Mouse (Mus musculus) layer of hippocampus, postnatal 36 days (tissue): Measurements from ENCODE around the gene Gm10959. TPM values are rescaled to one million over a fixed set of nuclear protein-coding genes. Genes with fewer than 3 reads are reported as not detected.

Experiments used
- DNase-seq, 2 experiments: peaks; one replicate each; pipeline ENCODE4 v3.0.0; 2022
- total RNA-seq, 2 experiments: library from RNA; stranded (reverse); gene quantifications; 2 replicates each; pipeline ENCODE4 v1.2.3; 2021

Gm10959 gene
- total RNA-seq, 2 experiments from 2014 or later = not detected

DNA sequence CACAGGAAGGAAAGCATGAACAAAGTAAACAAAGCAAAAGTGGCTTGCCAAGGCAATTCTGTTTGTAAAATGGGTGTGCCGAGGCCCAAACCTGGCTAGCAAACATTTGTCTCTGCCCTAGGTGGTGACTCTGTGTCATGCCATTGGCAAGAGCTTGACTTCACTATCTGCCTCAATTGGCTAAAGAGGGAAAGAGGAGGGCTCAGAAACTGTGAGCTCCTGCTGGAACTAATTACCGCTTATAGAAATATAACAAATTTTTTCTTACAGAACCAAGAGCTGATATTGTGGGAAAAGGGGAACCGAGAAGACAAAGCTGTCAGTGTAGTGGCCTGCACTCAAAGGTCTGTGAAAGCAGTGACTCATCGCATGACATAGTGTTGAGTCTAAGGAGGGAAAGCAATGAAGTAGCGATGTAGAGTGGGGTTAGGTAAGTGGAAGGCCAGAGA is 30.8 kb downstream of the Gm10959 start:
- no peak for DNase-seq

DNA sequence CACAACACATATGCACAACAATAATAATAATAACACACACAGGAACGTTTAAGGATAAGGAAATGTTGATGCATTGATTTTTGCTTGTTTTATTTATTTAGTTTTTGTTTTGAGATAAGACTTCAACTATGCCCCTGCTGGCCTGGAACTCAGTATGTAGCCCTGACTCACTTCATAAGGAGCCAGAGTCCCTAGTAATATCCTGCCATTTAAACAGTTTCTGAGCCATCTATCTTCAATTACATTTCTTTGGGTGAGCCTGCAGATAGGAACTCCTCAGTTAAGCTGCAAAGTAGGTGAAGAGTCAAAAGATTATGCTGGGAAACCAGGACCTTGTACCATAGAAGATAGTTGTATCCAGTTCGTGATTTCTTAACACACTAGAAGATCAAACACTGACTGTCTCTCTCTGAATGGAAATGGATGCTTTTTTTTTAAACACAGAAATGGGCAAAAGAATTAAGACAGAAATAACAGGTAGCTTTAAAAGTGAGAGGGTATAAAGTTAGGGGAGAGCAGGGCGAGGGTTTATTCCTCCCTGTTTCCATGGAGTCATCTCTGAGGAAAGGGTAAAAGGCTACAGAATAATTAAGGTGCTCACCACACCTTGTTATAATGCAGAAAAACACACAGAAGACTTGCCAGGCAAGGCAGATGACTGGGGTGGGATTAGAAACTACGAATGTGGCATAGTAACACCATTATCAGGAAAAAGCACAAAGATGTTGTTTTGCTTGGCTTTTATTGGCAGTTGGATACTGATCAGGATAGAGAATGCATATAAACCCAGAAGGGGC is 31.5 kb downstream of the Gm10959 start:
- no peak for DNase-seq

DNA sequence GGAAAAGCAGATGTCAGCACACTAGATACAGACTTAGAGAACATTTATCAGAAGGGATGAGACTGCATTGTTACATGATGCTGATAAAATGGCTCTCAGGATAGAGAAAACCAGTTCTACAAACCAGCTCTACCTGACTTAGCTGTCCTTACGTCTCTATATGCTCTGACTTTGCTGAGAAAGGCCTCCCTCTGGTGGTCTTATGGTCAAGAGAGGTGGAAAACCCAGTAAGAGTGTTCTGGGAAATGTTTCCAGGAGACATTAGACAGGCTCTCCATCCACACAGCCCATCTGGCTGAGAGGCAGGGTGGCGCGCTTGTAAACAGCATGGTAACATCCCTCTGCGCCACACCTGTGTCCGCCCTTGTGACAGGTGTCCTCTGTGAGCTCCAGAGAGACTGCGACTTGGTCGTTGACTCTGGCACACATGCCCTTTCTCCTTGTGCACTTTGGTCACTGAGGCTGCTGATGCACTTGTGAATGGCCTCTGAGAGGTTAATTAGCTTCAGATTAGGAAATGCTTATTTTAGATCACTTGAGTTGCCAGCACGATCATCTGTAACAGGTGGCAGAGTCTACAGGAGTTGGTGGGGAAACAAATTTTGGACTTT is 40.4 kb downstream of the Gm10959 start:
- no peak for DNase-seq

DNA sequence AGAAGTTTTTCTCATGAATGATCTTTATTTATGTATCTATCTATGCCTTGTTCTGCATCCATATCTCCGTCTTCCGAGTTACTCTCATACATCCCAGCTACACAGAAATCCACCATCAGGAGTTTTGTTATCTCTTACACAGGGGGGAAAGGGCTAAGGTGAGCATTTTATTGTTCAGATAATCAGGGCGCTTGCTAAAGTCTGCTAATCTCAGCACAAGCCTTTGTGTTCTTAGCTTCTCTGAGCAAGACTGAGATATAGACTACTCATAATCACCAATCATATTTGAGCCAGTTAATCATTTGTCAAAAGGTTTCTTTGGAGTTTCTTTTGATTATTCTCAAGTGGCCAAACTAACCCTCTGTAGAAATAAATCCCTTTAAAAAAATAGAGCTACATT is 41.6 kb downstream of the Gm10959 start:
- DNase-seq = no peak

DNA sequence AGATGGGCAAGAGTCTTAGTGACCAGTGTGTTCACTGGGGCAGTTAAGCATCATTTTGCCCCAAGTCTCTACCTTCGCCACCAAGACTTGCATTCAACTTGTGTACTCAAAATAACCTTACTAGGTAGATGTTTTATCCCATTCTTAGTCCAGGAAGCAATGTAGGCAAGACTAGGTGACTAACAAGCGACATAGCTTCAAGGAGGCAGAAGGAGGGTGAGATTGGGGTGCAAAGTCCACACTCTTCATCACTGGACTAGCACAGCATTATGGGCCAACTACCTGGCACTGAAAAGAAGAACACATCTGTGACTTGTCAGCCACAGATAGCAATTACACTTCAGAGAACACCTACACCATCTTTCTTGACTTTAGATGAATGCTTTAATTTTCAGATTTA is 42.3 kb downstream of the Gm10959 start:
- DNase-seq = no peak

DNA sequence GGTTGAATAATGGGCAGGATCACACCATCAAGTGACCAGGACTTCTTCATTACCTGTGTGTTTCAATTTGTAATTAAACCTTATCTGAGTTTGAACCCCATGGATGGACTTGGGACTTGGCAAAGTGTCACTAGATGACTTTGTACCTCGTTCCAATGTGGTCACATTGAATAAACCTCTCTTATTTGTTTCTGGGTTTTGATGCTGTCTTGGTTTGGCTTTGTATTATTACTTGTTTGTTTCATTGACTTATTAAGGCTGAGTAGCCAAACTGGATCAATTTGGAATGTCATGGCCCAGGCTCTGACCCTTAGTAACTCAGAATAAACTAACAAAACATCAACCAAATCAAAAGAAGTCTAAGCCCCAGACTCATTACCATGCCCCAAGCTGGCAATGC is 47.6 kb downstream of the Gm10959 start:
- DNase-seq = no peak

DNA sequence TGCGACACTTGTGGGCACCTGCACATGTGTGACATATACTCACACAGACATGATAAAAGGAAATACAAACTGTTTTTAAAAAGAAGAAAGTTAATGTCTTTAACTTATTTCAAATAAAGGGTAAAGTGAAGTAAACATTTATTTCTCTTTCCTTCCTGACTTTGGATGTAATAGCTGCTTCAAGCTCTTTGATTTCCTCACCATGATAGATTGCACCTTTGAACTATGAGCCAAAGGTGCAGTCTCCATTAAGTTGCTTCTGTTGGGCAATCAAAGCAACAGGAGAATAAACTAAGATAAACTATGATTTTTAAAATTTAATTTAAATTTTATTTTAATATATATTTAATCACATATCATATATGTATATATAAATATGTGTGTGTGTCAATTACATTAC is 50.9 kb downstream of the Gm10959 start:
- DNase-seq = no peak

DNA sequence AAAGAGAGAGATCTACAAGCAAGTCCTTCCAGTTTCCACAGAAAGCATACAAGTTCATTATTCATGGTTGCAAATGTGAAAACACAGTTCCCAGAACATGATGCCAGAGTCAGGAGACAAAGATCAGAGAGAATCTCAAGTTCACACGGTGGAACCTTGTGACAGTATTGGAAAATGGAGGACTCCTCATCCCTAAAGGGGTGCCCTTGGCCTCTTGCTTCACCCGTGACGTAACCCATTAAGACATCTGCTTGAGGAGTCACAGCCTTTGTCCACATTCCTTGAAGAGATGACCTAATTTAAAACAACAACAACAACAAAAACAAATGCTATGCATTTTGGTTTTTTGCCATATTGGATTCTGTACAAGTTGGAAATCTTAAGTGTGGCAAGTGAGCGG is 54.1 kb downstream of the Gm10959 start:
- DNase-seq = no peak

Other genes starting within 250 kb of the Gm10959 start
- gene Pde5a, start 190.4 kb downstream of the Gm10959 start, total RNA-seq = 1 to 10 TPM; 9.1 to 9.6 TPM
- not detected for gene Fabp2, start 24.3 kb downstream of the Gm10959 start, total RNA-seq
- gene 1810037I17Rik, start 4.8 kb upstream of the Gm10959 start, total RNA-seq = 10 to 100 TPM; 46.7 to 62.4 TPM
- 10 to 100 TPM; 25.3 to 27.5 TPM for gene Usp53, start 65.2 kb upstream of the Gm10959 start, total RNA-seq
- under 1 TPM; 0.76 to 0.77 TPM for gene Myoz2, start 115.7 kb upstream of the Gm10959 start, total RNA-seq